Mouse (Mus musculus): ENCODE measurements around the gene Nhsl1. TPM values are rescaled to one million over a fixed set of nuclear protein-coding genes. Genes with fewer than 3 reads are reported as not detected.

Gene Nhsl1
- total and polyA plus RNA-seq, 3 experiments, result not detected

- no peaks in the 10 kb centered on the region for H3K4me1 ChIP-seq (ENCODE audit: control insufficient read depth in 1 of 2, insufficient read depth in 2 of 2, low read length in 2 of 2)
- no peak for DNase-seq (ENCODE audit: low read depth, low spot score)
- no peaks in the 10 kb centered on the region for H3K36me3 ChIP-seq (ENCODE audit: control insufficient read depth in 1 of 2, insufficient read depth in 2 of 2, low read length in 2 of 2)
- no peak overlapping the region for H3K9ac ChIP-seq (ENCODE audit: control insufficient read depth, low read depth, low read length, poor library complexity, severe bottlenecking)
- no peaks in the 10 kb centered on the region for H3K9me3 ChIP-seq (replicated peaks; ENCODE audit: insufficient read depth, low read length)
- H3K27me3 ChIP-seq (ENCODE audit: control insufficient read depth in 1 of 2, insufficient read depth in 2 of 2, low read length in 2 of 2), result no peaks in the 10 kb centered on the region
- TF ChIP-seq POLR2A (IDR thresholded peaks at IDR 0.05; ENCODE audit: control insufficient read depth in 1 of 2, insufficient read depth in 1 of 2, low read depth in 1 of 2, low read length in 2 of 2, poor library complexity in 1 of 2) (no peak), CHD2 (IDR thresholded peaks at IDR 0.05; ENCODE audit: low read length) (no peak)
- no peaks in the 10 kb centered on the region for H3K79me2 ChIP-seq (ENCODE audit: control insufficient read depth, insufficient read depth, low read length, poor library complexity)
- H3K4me3 ChIP-seq (ENCODE audit: control insufficient read depth in 1 of 2, insufficient read depth in 1 of 2, low read depth in 2 of 2, low read length in 2 of 2), result no peak overlapping the region
- no peak overlapping the region for H3K27ac ChIP-seq (ENCODE audit: control insufficient read depth, low read depth, low read length)
Observed at GRCm38 (mm10) chr10:18404679-18405078, 85.9 kb downstream of the Nhsl1 start.

GRCm38 (mm10) chr10:18407062-18407830 lies 88.5 kb downstream of the Nhsl1 start:
- TF ChIP-seq BHLHE40 (IDR thresholded peaks at IDR 0.05; ENCODE audit: borderline replicate concordance, low read depth, low read length), result no peak
- TF ChIP-seq POLR2A (IDR thresholded peaks at IDR 0.05; ENCODE audit: control insufficient read depth in 1 of 2, insufficient read depth in 1 of 2, low read depth in 1 of 2, low read length in 2 of 2, poor library complexity in 1 of 2), result no peak
- no peak for TF ChIP-seq RCOR1 (IDR thresholded peaks at IDR 0.05; ENCODE audit: low read depth, low read length)
- TF ChIP-seq TCF12 (IDR thresholded peaks at IDR 0.05; ENCODE audit: low read depth, low read length), result no peak
- TF ChIP-seq CTCF (IDR thresholded peaks at IDR 0.05 in 2 of 3, conservative IDR thresholded peaks at IDR 0.05 in 1 of 3; ENCODE audit: control insufficient read depth in 1 of 3, insufficient read depth in 1 of 3, low read depth in 2 of 3, low read length in 3 of 3, poor library complexity in 1 of 3, severe bottlenecking in 1 of 3), result no peak
- TF ChIP-seq ELF1 (IDR thresholded peaks at IDR 0.05; ENCODE audit: low read depth, low read length), result no peak
- TF ChIP-seq RAD21 (IDR thresholded peaks at IDR 0.05; ENCODE audit: low read depth, low read length), result no peak
- TF ChIP-seq MXI1 (IDR thresholded peaks at IDR 0.05; ENCODE audit: low read depth, low read length), result no peak
- TF ChIP-seq MYB (IDR thresholded peaks at IDR 0.05; ENCODE audit: low read depth, low read length), result no peak
- no peak for TF ChIP-seq SMC3 (IDR thresholded peaks at IDR 0.05; ENCODE audit: low read depth, low read length)
- TF ChIP-seq UBTF (IDR thresholded peaks at IDR 0.05; ENCODE audit: borderline replicate concordance, insufficient read depth, low read depth, low read length), result no peak
- TF ChIP-seq MAZ (IDR thresholded peaks at IDR 0.05; ENCODE audit: low read depth, low read length), result no peak
- TF ChIP-seq POLR2AphosphoS2 (IDR thresholded peaks at IDR 0.05; ENCODE audit: low read length), result no peak
- no peak for TF ChIP-seq E2F4 (IDR thresholded peaks at IDR 0.05; ENCODE audit: borderline replicate concordance, low read depth, low read length)
- no peak for TF ChIP-seq TBP (IDR thresholded peaks at IDR 0.05; ENCODE audit: low read depth, low read length)
- TF ChIP-seq MAX (IDR thresholded peaks at IDR 0.05; ENCODE audit: low read length), result no peak
- no peak for TF ChIP-seq EP300 (IDR thresholded peaks at IDR 0.05; ENCODE audit: low read depth in 1 of 2, low read length in 2 of 2)
- TF ChIP-seq ETS1 (IDR thresholded peaks at IDR 0.05; ENCODE audit: low read depth, low read length), result no peak
- no peak for TF ChIP-seq CHD2 (IDR thresholded peaks at IDR 0.05; ENCODE audit: low read length)
- no peak for TF ChIP-seq MYC (IDR thresholded peaks at IDR 0.05; ENCODE audit: low read depth, low read length)
- H3K4me1 ChIP-seq (ENCODE audit: control insufficient read depth in 1 of 2, insufficient read depth in 2 of 2, low read length in 2 of 2), result no peaks in the 10 kb centered on the region
- no peaks in the 10 kb centered on the region for H3K36me3 ChIP-seq (ENCODE audit: control insufficient read depth in 1 of 2, insufficient read depth in 2 of 2, low read length in 2 of 2)
- no peak overlapping the region for H3K4me3 ChIP-seq (ENCODE audit: control insufficient read depth in 1 of 2, insufficient read depth in 1 of 2, low read depth in 2 of 2, low read length in 2 of 2)
- H3K9me3 ChIP-seq (replicated peaks; ENCODE audit: insufficient read depth, low read length), result no peaks in the 10 kb centered on the region
- H3K27me3 ChIP-seq (ENCODE audit: control insufficient read depth in 1 of 2, insufficient read depth in 2 of 2, low read length in 2 of 2), result no peaks in the 10 kb centered on the region
- H3K9ac ChIP-seq (ENCODE audit: control insufficient read depth, low read depth, low read length, poor library complexity, severe bottlenecking), result no peak overlapping the region
- no peaks in the 10 kb centered on the region for H3K79me2 ChIP-seq (ENCODE audit: control insufficient read depth, insufficient read depth, low read length, poor library complexity)
- H3K27ac ChIP-seq (ENCODE audit: control insufficient read depth, low read depth, low read length), result no peak overlapping the region
- DNase-seq (ENCODE audit: low read depth, low spot score), result no peak

All from MEL (cell line).